Mouse (Mus musculus): ENCODE results near the gene Sln. TPM values are rescaled to one million over a fixed set of nuclear protein-coding genes. Genes with fewer than 3 reads are reported as not detected.
A peak's percentile ranks its signal among the peaks of the same experiment; 100 is the strongest.

The Sln gene
- polyA plus RNA-seq (2017; shearing (Covaris generic)): not detected

GRCm38 (mm10) chr9:53849864-53850263 lies at the start of gene Sln:
Sln (plus strand) TSS chr9:53850164.
- ATAC-seq: no peak

GRCm38 (mm10) chr9:53802921-53803320 lies 47.0 kb upstream of the Sln start:
- ATAC-seq: peak; percentile 28

GRCm38 (mm10) chr9:53806496-53807086 lies 43.4 kb upstream of the Sln start:
- peak; percentile 83 for ATAC-seq

- ATAC-seq: no peak
Observed at GRCm38 (mm10) chr9:53813418-53813817, 36.5 kb upstream of the Sln start.

- ATAC-seq: peak; percentile 75
Observed at GRCm38 (mm10) chr9:53818760-53819159, 31.2 kb upstream of the Sln start.

- ATAC-seq: peak; percentile 41
Observed at GRCm38 (mm10) chr9:53825318-53825717, 24.6 kb upstream of the Sln start.

- ATAC-seq: no peak
Observed at GRCm38 (mm10) chr9:53829081-53829865, 20.7 kb upstream of the Sln start.

- ATAC-seq: no peak
Observed at GRCm38 (mm10) chr9:53829866-53830209, 20.1 kb upstream of the Sln start.

GRCm38 (mm10) chr9:53835039-53835438 lies 14.9 kb upstream of the Sln start:
- no peak for ATAC-seq

- ATAC-seq: no peak
Observed at GRCm38 (mm10) chr9:53835976-53836375, 14.0 kb upstream of the Sln start.

GRCm38 (mm10) chr9:53838816-53839215 lies 11.1 kb upstream of the Sln start:
- ATAC-seq: no peak

GRCm38 (mm10) chr9:53848548-53848947 lies 1.4 kb upstream of the Sln start:
- no peak for ATAC-seq

- no peak for ATAC-seq
Observed at GRCm38 (mm10) chr9:53852158-53852557, 2.2 kb downstream of the Sln start.

- no peak for ATAC-seq
Observed at GRCm38 (mm10) chr9:53853672-53854071, 3.7 kb downstream of the Sln start.

GRCm38 (mm10) chr9:53854525-53854924 lies 4.6 kb downstream of the Sln start:
- no peak for ATAC-seq

- no peak for ATAC-seq
Observed at GRCm38 (mm10) chr9:53857864-53858263, 7.9 kb downstream of the Sln start.

GRCm38 (mm10) chr9:53873239-53873638 lies 23.3 kb downstream of the Sln start:
- ATAC-seq: no peak

GRCm38 (mm10) chr9:53877423-53877822 lies 27.5 kb downstream of the Sln start:
- ATAC-seq: no peak

- ATAC-seq: no peak
Observed at GRCm38 (mm10) chr9:53883588-53884280, 33.8 kb downstream of the Sln start.

GRCm38 (mm10) chr9:53890075-53890474 lies 40.1 kb downstream of the Sln start:
- no peak for ATAC-seq

- ATAC-seq: no peak
Observed at GRCm38 (mm10) chr9:53895827-53896226, 45.9 kb downstream of the Sln start.

- ATAC-seq: no peak
Observed at GRCm38 (mm10) chr9:53899836-53900235, 49.9 kb downstream of the Sln start.

- ATAC-seq: no peak
Observed at GRCm38 (mm10) chr9:53903215-53903842, 53.4 kb downstream of the Sln start.
